Mouse (Mus musculus) MN1 (cell line): ENCODE measurements around the gene Optn.

Experiments
- DNase-seq: peaks from one replicate; pipeline ENCODE4 v3.0.0-alpha.2; 2016; ENCODE audit warnings: low spot score

The Optn gene

GRCm38 (mm10) chr2:5061133-5061708, 2.6 kb downstream of the Optn start:
- DNase-seq: no peak

- no peak for DNase-seq
Measured at GRCm38 (mm10) chr2:5059997-5060396, 3.9 kb downstream of the Optn start.

- DNase-seq: no peak
Measured at GRCm38 (mm10) chr2:5058436-5058835, 5.4 kb downstream of the Optn start.

- DNase-seq: no peak
Measured at GRCm38 (mm10) chr2:5050562-5050961, 13.3 kb downstream of the Optn start.

- no peak for DNase-seq
Measured at GRCm38 (mm10) chr2:5047016-5047415, 16.8 kb downstream of the Optn start.

- DNase-seq: peak; percentile 48
Measured at GRCm38 (mm10) chr2:5045269-5045965, 18.4 kb downstream of the Optn start.

GRCm38 (mm10) chr2:5044321-5044720, 19.5 kb downstream of the Optn start:
- DNase-seq: no peak

- no peak for DNase-seq
Measured at GRCm38 (mm10) chr2:5043476-5043761, 20.4 kb downstream of the Optn start.

GRCm38 (mm10) chr2:5042616-5043475, 21.0 kb downstream of the Optn start:
- no peak for DNase-seq

GRCm38 (mm10) chr2:5041854-5042253, 22.0 kb downstream of the Optn start:
- no peak for DNase-seq

- no peak for DNase-seq
Measured at GRCm38 (mm10) chr2:5040281-5041161, 23.3 kb downstream of the Optn start.

- DNase-seq: no peak
Measured at GRCm38 (mm10) chr2:5039350-5040170, 24.3 kb downstream of the Optn start.

- DNase-seq: no peak
Measured at GRCm38 (mm10) chr2:5038320-5038719, 25.5 kb downstream of the Optn start.

- no peak for DNase-seq
Measured at GRCm38 (mm10) chr2:5037390-5037789, 26.5 kb downstream of the Optn start.

GRCm38 (mm10) chr2:5036411-5037076, 27.3 kb downstream of the Optn start:
- DNase-seq: no peak

- no peak for DNase-seq
Measured at GRCm38 (mm10) chr2:5035241-5035640, 28.6 kb downstream of the Optn start.

- DNase-seq: no peak
Measured at GRCm38 (mm10) chr2:5034801-5035200, 29.1 kb downstream of the Optn start.

- no peak for DNase-seq
Measured at GRCm38 (mm10) chr2:5033546-5034420, 30.1 kb downstream of the Optn start.

GRCm38 (mm10) chr2:5032665-5033064, 31.2 kb downstream of the Optn start:
- no peak for DNase-seq

- no peak for DNase-seq
Measured at GRCm38 (mm10) chr2:5031215-5031614, 32.6 kb downstream of the Optn start.
